Mouse (Mus musculus): Measurements from ENCODE around the gene Tlr9. TPM values are rescaled to one million over a fixed set of nuclear protein-coding genes. Genes with fewer than 3 reads are reported as not detected.
A peak's percentile ranks its signal among the peaks of the same experiment; 100 is the strongest.

Tlr9 gene
- total and polyA plus RNA-seq, 2 experiments from 2014 or later, result 0.04 TPM; not detected in 1

GRCm38 (mm10) chr9:106230051-106230733 lies 7.8 kb downstream of the Tlr9 start:
- ATAC-seq (ENCODE audit: insufficient read depth, low read depth) (no peak), DNase-seq (ENCODE audit: low spot score) (no peak)
- peaks cover 30% of the 10 kb centered on the region for H3K36me3 ChIP-seq (replicated peaks; ENCODE audit: control insufficient read depth, insufficient read depth, low read length)
- WGBS, result 77% methylated on average over 9 of the region's 9 CpGs
- H3K9ac ChIP-seq (replicated peaks; ENCODE audit: low read depth, low read length), result no peak overlapping the region
- H3K27ac ChIP-seq (ENCODE audit: low read depth), result no peak overlapping the region
- peaks cover 14% of the 10 kb centered on the region; the same call in 1 of the 2 replicates for H3K4me1 ChIP-seq (ENCODE audit: control insufficient read depth, insufficient read depth)
- H3K4me3 ChIP-seq (ENCODE audit: low read depth, low read length), result no peak overlapping the region
- no peaks in the 10 kb centered on the region for H3K9me3 ChIP-seq (replicated peaks; ENCODE audit: control insufficient read depth, low read length)
- TF ChIP-seq EP300 (IDR thresholded peaks at IDR 0.05; ENCODE audit: low read depth) (no peak), CTCF (IDR thresholded peaks at IDR 0.05; ENCODE audit: low read depth) (no peak)
- peaks cover 7% of the 10 kb centered on the region for H3K27me3 ChIP-seq (ENCODE audit: control insufficient read depth, insufficient read depth, low read length)
- no peak overlapping the region for H3K4me2 ChIP-seq (ENCODE audit: low read depth, low read length)

DNA sequence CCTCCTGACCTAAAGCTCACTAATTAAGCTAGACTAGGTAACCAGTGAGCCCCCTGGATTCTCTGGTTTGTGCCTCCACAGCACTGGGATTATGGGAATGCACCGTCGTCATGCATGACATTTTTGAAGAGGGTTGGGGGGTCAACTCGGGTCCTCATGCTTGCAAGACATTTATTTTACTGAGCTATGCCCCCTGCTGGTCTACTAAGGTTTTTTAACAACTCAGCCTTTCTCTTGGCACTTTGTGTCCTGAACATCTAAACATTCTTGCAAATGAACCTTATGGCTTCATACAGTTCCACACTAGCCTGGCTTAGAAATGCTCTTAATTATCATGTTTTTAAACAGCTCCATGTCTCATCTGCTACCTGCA lies 8.3 kb downstream of the Tlr9 start:
- no peak overlapping the region for H3K4me3 ChIP-seq (ENCODE audit: low read depth, low read length)
- no peak overlapping the region for H3K4me2 ChIP-seq (ENCODE audit: low read depth, low read length)
- no peak overlapping the region for H3K9ac ChIP-seq (replicated peaks; ENCODE audit: low read depth, low read length)
- no peaks in the 10 kb centered on the region for H3K9me3 ChIP-seq (replicated peaks; ENCODE audit: control insufficient read depth, low read length)
- peaks cover 34% of the 10 kb centered on the region for H3K36me3 ChIP-seq (replicated peaks; ENCODE audit: control insufficient read depth, insufficient read depth, low read length)
- ATAC-seq (ENCODE audit: insufficient read depth, low read depth) (no peak), DNase-seq (ENCODE audit: low spot score) (no peak)
- peaks cover 2% of the 10 kb centered on the region; the same call in 1 of the 2 replicates for H3K27me3 ChIP-seq (ENCODE audit: control insufficient read depth, insufficient read depth, low read length)
- no peak overlapping the region for H3K27ac ChIP-seq (ENCODE audit: low read depth)
- WGBS, result 40% methylated on average over 3 of the region's 3 CpGs
- TF ChIP-seq EP300 (IDR thresholded peaks at IDR 0.05; ENCODE audit: low read depth) (no peak), CTCF (IDR thresholded peaks at IDR 0.05; ENCODE audit: low read depth) (peak; percentile 14; the same call in 1 of the 2 replicates)
- peaks cover 13% of the 10 kb centered on the region; the same call in 1 of the 2 replicates for H3K4me1 ChIP-seq (ENCODE audit: control insufficient read depth, insufficient read depth)

DNA sequence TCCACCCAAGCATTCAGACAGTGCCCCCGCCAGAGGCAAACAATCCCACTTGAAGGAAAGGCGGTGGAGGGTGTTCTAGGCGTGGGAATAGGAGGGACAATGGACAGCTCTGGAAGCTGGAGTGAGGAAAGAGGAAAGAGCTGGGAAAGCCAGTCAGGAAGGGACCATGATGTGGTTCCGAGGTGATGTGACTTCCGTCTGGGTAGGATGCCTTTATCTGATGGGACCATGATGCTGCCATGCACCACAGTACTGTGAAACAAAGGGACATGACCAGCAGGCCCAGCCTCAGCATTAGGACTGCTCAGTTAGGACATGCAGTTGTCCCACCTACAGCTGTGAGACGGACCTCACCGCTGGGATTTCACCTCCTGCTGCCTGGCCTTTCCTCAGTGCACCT lies 8.8 kb downstream of the Tlr9 start:
- H3K9ac ChIP-seq (replicated peaks; ENCODE audit: low read depth, low read length), result no peak overlapping the region
- H3K27ac ChIP-seq (ENCODE audit: low read depth), result no peak overlapping the region
- WGBS, result 59% methylated on average over 7 of the region's 7 CpGs
- no peak for ATAC-seq (ENCODE audit: insufficient read depth, low read depth)
- no peaks in the 10 kb centered on the region for H3K9me3 ChIP-seq (replicated peaks; ENCODE audit: control insufficient read depth, low read length)
- H3K4me2 ChIP-seq (ENCODE audit: low read depth, low read length), result no peak overlapping the region
- DNase-seq (ENCODE audit: low spot score), result no peak
- TF ChIP-seq EP300 (IDR thresholded peaks at IDR 0.05; ENCODE audit: low read depth), result no peak
- no peak for TF ChIP-seq CTCF (IDR thresholded peaks at IDR 0.05; ENCODE audit: low read depth)
- peaks cover 8% of the 10 kb centered on the region; the same call in 1 of the 2 replicates for H3K4me1 ChIP-seq (ENCODE audit: control insufficient read depth, insufficient read depth)
- peaks cover 39% of the 10 kb centered on the region for H3K36me3 ChIP-seq (replicated peaks; ENCODE audit: control insufficient read depth, insufficient read depth, low read length)
- H3K4me3 ChIP-seq (ENCODE audit: low read depth, low read length), result no peak overlapping the region
- H3K27me3 ChIP-seq (ENCODE audit: control insufficient read depth, insufficient read depth, low read length), result no peaks in the 10 kb centered on the region

- Histone ChIP-seq H3K27me3 (ENCODE audit: control insufficient read depth, insufficient read depth, low read length) (no peaks in the 10 kb centered on the region), H3K27ac (ENCODE audit: low read depth) (no peak overlapping the region), H3K9me3 (replicated peaks; ENCODE audit: control insufficient read depth, low read length) (no peaks in the 10 kb centered on the region), H3K4me1 (ENCODE audit: control insufficient read depth, insufficient read depth) (0 out of 2 replicates have a peak, but pooled peaks cover 3% of the 10 kb centered on the region), H3K9ac (replicated peaks; ENCODE audit: low read depth, low read length) (no peak overlapping the region), H3K4me3 (ENCODE audit: low read depth, low read length) (no peak overlapping the region), H3K4me2 (ENCODE audit: low read depth, low read length) (no peak overlapping the region), H3K36me3 (replicated peaks; ENCODE audit: control insufficient read depth, insufficient read depth, low read length) (peaks cover 45% of the 10 kb centered on the region)
- 71% methylated on average over 4 of the region's 4 CpGs for WGBS
- no peak for DNase-seq (ENCODE audit: low spot score)
- TF ChIP-seq EP300 (IDR thresholded peaks at IDR 0.05; ENCODE audit: low read depth), result no peak
- TF ChIP-seq CTCF (IDR thresholded peaks at IDR 0.05; ENCODE audit: low read depth), result no peak
- no peak for ATAC-seq (ENCODE audit: insufficient read depth, low read depth)
Measured at GRCm38 (mm10) chr9:106231816-106232215, 9.4 kb downstream of the Tlr9 start.

GRCm38 (mm10) chr9:106232956-106233355 lies 10.6 kb downstream of the Tlr9 start:
- ATAC-seq (ENCODE audit: insufficient read depth, low read depth), result no peak
- H3K4me2 ChIP-seq (ENCODE audit: low read depth, low read length), result no peak overlapping the region
- no peaks in the 10 kb centered on the region for H3K9me3 ChIP-seq (replicated peaks; ENCODE audit: control insufficient read depth, low read length)
- H3K4me3 ChIP-seq (ENCODE audit: low read depth, low read length), result no peak overlapping the region
- no peak overlapping the region for H3K9ac ChIP-seq (replicated peaks; ENCODE audit: low read depth, low read length)
- no peak for TF ChIP-seq EP300 (IDR thresholded peaks at IDR 0.05; ENCODE audit: low read depth)
- TF ChIP-seq CTCF (IDR thresholded peaks at IDR 0.05; ENCODE audit: low read depth), result no peak
- WGBS, result 83% methylated on average over 3 of the region's 3 CpGs
- no peak overlapping the region for H3K27ac ChIP-seq (ENCODE audit: low read depth)
- peaks cover 57% of the 10 kb centered on the region for H3K36me3 ChIP-seq (replicated peaks; ENCODE audit: control insufficient read depth, insufficient read depth, low read length)
- DNase-seq (ENCODE audit: low spot score), result no peak
- 0 out of 2 replicates have a peak, but pooled peaks cover 3% of the 10 kb centered on the region for H3K4me1 ChIP-seq (ENCODE audit: control insufficient read depth, insufficient read depth)
- H3K27me3 ChIP-seq (ENCODE audit: control insufficient read depth, insufficient read depth, low read length), result no peaks in the 10 kb centered on the region

- H3K4me1 ChIP-seq (ENCODE audit: control insufficient read depth, insufficient read depth), result 0 out of 2 replicates have a peak, but pooled peaks cover 3% of the 10 kb centered on the region
- WGBS, result 83% methylated on average over 6 of the region's 6 CpGs
- H3K9ac ChIP-seq (replicated peaks; ENCODE audit: low read depth, low read length), result no peak overlapping the region
- no peak overlapping the region for H3K4me3 ChIP-seq (ENCODE audit: low read depth, low read length)
- no peak overlapping the region for H3K27ac ChIP-seq (ENCODE audit: low read depth)
- no peaks in the 10 kb centered on the region for H3K9me3 ChIP-seq (replicated peaks; ENCODE audit: control insufficient read depth, low read length)
- DNase-seq (ENCODE audit: low spot score) (no peak), ATAC-seq (ENCODE audit: insufficient read depth, low read depth) (no peak)
- TF ChIP-seq CTCF (IDR thresholded peaks at IDR 0.05; ENCODE audit: low read depth) (no peak), EP300 (IDR thresholded peaks at IDR 0.05; ENCODE audit: low read depth) (no peak)
- H3K4me2 ChIP-seq (ENCODE audit: low read depth, low read length), result no peak overlapping the region
- H3K27me3 ChIP-seq (ENCODE audit: control insufficient read depth, insufficient read depth, low read length), result no peaks in the 10 kb centered on the region
- H3K36me3 ChIP-seq (replicated peaks; ENCODE audit: control insufficient read depth, insufficient read depth, low read length), result peaks cover 67% of the 10 kb centered on the region
Measured at GRCm38 (mm10) chr9:106233953-106234352, 11.6 kb downstream of the Tlr9 start.

All from heart, postnatal 0 days (tissue).